Comparison of ENCODE assay signal across 10 mouse cellular contexts in genomic region chr11:70227661-70228245, GRCm38 (mm10). TPM values are rescaled to one million over a fixed set of nuclear protein-coding genes. Genes with fewer than 3 reads are reported as not detected.
DNase-seq lines count a peak whose midpoint lies in the region; ATAC-seq lines count a peak whose summit lies in the region.
"Had no signal": no experiment of that assay in that cellular context is flagged by ENCODE, and none has a peak within 500 bp of the region (broad histone marks: within the 10 kb centered on the region; RNA-seq: fewer than 3 reads in every experiment).

No protein-coding gene starts in this region.

- H3K4me2 ChIP-seq in midbrain, embryonic 13.5 days (replicated peaks) = peak overlapping the region; percentile 47
- H3K4me2 ChIP-seq in midbrain, embryonic 14.5 days (ENCODE audit: low read length) = no peak overlapping the region
- H3K4me2 ChIP-seq in intestine, embryonic 16.5 days (ENCODE audit: low read depth, low read length) = peak overlapping the region; percentile 70
- H3K4me2 ChIP-seq in stomach, embryonic 15.5 days = peak overlapping the region; percentile 58

- intact Hi-C loops in heart, postnatal 25 days (cut with DNase I) = no loop called here
- intact Hi-C loops in left cerebral cortex, postnatal 14 days (cut with DNase I) = no loop called here

- no peak overlapping the region for H3K9ac ChIP-seq in midbrain, embryonic 13.5 days (replicated peaks)
- H3K9ac ChIP-seq in midbrain, embryonic 14.5 days (replicated peaks; ENCODE audit: low read length) = no peak overlapping the region
- no peak overlapping the region for H3K9ac ChIP-seq in intestine, embryonic 16.5 days (ENCODE audit: low read depth, low read length)
- no peak overlapping the region for H3K9ac ChIP-seq in stomach, embryonic 15.5 days

- H3K9me3 ChIP-seq in midbrain, embryonic 13.5 days = no peaks in the 10 kb centered on the region
- no peaks in the 10 kb centered on the region for H3K9me3 ChIP-seq in midbrain, embryonic 14.5 days (ENCODE audit: control insufficient read depth, low read length)
- H3K9me3 ChIP-seq in intestine, embryonic 16.5 days (ENCODE audit: control insufficient read depth, low read length) = no peaks in the 10 kb centered on the region
- no peaks in the 10 kb centered on the region for H3K9me3 ChIP-seq in stomach, embryonic 15.5 days

- WGBS in midbrain, embryonic 13.5 days = 94% methylated on average over 4 of the region's 4 CpGs
- WGBS in midbrain, embryonic 14.5 days = 87% methylated on average over 4 of the region's 4 CpGs
- 76% methylated on average over 4 of the region's 4 CpGs for WGBS in intestine, embryonic 16.5 days
- 82% methylated on average over 4 of the region's 4 CpGs for WGBS in stomach, embryonic 15.5 days

- H3K27me3 ChIP-seq in midbrain, embryonic 13.5 days = peaks cover 74% of the 10 kb centered on the region
- H3K27me3 ChIP-seq in midbrain, embryonic 14.5 days (ENCODE audit: control insufficient read depth, insufficient read depth, low read length) = peaks cover 56% of the 10 kb centered on the region
- H3K27me3 ChIP-seq in intestine, embryonic 16.5 days (replicated peaks; ENCODE audit: control insufficient read depth, insufficient read depth, low read length) = peaks cover 19% of the 10 kb centered on the region; the same call in 1 of the 2 replicates
- H3K27me3 ChIP-seq in stomach, embryonic 15.5 days (replicated peaks) = peaks cover 25% of the 10 kb centered on the region

- no peak for ATAC-seq in midbrain, embryonic 13.5 days
- no peak for ATAC-seq in midbrain, embryonic 14.5 days (ENCODE audit: low FRiP score, low TSS enrichment)
- no peak for ATAC-seq in intestine, embryonic 16.5 days
- ATAC-seq in stomach, embryonic 15.5 days (ENCODE audit: insufficient read depth, low FRiP score, low read depth) = no peak

- peak; percentile 93 for DNase-seq in heart, adult 11 months
- DNase-seq in heart, postnatal 25 days (ENCODE audit: low spot score) = no peak
- no peak for DNase-seq in midbrain, embryonic 14.5 days
- DNase-seq in left cerebral cortex, postnatal 14 days (ENCODE audit: low spot score in 2 of 2) = no peak
- no peak for DNase-seq in thymus, postnatal 25 days
- DNase-seq: adrenal gland, adult 2 months; embryo, embryonic 11 days had no signal

- H3K36me3 ChIP-seq in midbrain, embryonic 13.5 days = no peaks in the 10 kb centered on the region
- no peaks in the 10 kb centered on the region for H3K36me3 ChIP-seq in midbrain, embryonic 14.5 days (ENCODE audit: control insufficient read depth, insufficient read depth, low read length)
- no peaks in the 10 kb centered on the region for H3K36me3 ChIP-seq in intestine, embryonic 16.5 days (ENCODE audit: control insufficient read depth, insufficient read depth, low read length)
- H3K36me3 ChIP-seq in stomach, embryonic 15.5 days = no peaks in the 10 kb centered on the region

- no peak overlapping the region for H3K27ac ChIP-seq in midbrain, embryonic 13.5 days
- no peak overlapping the region for H3K27ac ChIP-seq in midbrain, embryonic 14.5 days (replicated peaks; ENCODE audit: low read depth, low read length)
- no peak overlapping the region; the same call in 1 of the 2 replicates for H3K27ac ChIP-seq in intestine, embryonic 16.5 days (ENCODE audit: low read length)
- no peak overlapping the region for H3K27ac ChIP-seq in stomach, embryonic 15.5 days

- H3K4me3 ChIP-seq in midbrain, embryonic 13.5 days (replicated peaks) = no peak overlapping the region
- no peak overlapping the region for H3K4me3 ChIP-seq in midbrain, embryonic 14.5 days (replicated peaks; ENCODE audit: low read depth, low read length)
- H3K4me3 ChIP-seq in intestine, embryonic 16.5 days (ENCODE audit: low read length) = peak overlapping the region; percentile 49
- peak overlapping the region; percentile 37; the same call in 1 of the 2 replicates for H3K4me3 ChIP-seq in stomach, embryonic 15.5 days (replicated peaks)

- peaks cover 37% of the 10 kb centered on the region for H3K4me1 ChIP-seq in midbrain, embryonic 13.5 days (replicated peaks)
- H3K4me1 ChIP-seq in midbrain, embryonic 14.5 days (ENCODE audit: control insufficient read depth, insufficient read depth, low read length) = peaks cover 5% of the 10 kb centered on the region; the same call in 1 of the 2 replicates
- H3K4me1 ChIP-seq in intestine, embryonic 16.5 days (ENCODE audit: control insufficient read depth, insufficient read depth, low read length) = peaks cover 37% of the 10 kb centered on the region
- peaks cover 36% of the 10 kb centered on the region for H3K4me1 ChIP-seq in stomach, embryonic 15.5 days

RNA-seq across cellular contexts. Expression of gene Bcl6b, which starts 1.8 kb away (rescaled TPM):
- total RNA-seq in heart, postnatal 25 days (2021) = 10 to 100 TPM; 20.0 to 22.3 TPM
- polyA plus RNA-seq in midbrain, embryonic 13.5 days (2015; fragmentation: Nextera tagmentation; extraction: Ambion mirVana) = 3.9 and 4.3 TPM in 2 replicates
- polyA plus RNA-seq in midbrain, embryonic 14.5 days (2014; fragmentation: Nextera tagmentation; extraction: Ambion mirVana) = 2.5 and 4.4 TPM in 2 replicates
- polyA plus RNA-seq in intestine, embryonic 16.5 days (2015; fragmentation: Nextera tagmentation; extraction: Ambion mirVana) = 10.3 and 10.4 TPM in 2 replicates
- polyA plus RNA-seq in stomach, embryonic 15.5 days (2015; fragmentation: Nextera tagmentation; extraction: Ambion mirVana) = 10.9 and 13.6 TPM in 2 replicates
- total RNA-seq in left cerebral cortex, postnatal 14 days (2021) = 1 to 10 TPM; 5.1 to 5.3 TPM

RNA-seq across cellular contexts. Expression of gene Slc16a13, which starts 6.9 kb away (rescaled TPM):
- 1 to 10 TPM; 4.2 to 4.8 TPM for total RNA-seq in heart, postnatal 25 days (2021)
- polyA plus RNA-seq in midbrain, embryonic 13.5 days (2015; fragmentation: Nextera tagmentation; extraction: Ambion mirVana) = 17.7 and 18.7 TPM in 2 replicates
- polyA plus RNA-seq in midbrain, embryonic 14.5 days (2014; fragmentation: Nextera tagmentation; extraction: Ambion mirVana) = 10.0 and 10.7 TPM in 2 replicates
- 15.9 and 18.0 TPM in 2 replicates for polyA plus RNA-seq in intestine, embryonic 16.5 days (2015; fragmentation: Nextera tagmentation; extraction: Ambion mirVana)
- polyA plus RNA-seq in stomach, embryonic 15.5 days (2015; fragmentation: Nextera tagmentation; extraction: Ambion mirVana) = 6.9 and 9.8 TPM in 2 replicates
- 10 to 100 TPM in 1 of 2 experiments, 1 to 10 TPM in 1; 8.3 to 10.4 TPM for total RNA-seq in left cerebral cortex, postnatal 14 days (2021)

RNA-seq across cellular contexts. Expression of gene 0610010K14Rik, which starts 10.0 kb away (rescaled TPM):
- total RNA-seq in heart, postnatal 25 days (2021) = 10 to 100 TPM; 31.4 to 36.7 TPM
- 193 and 201 TPM in 2 replicates for polyA plus RNA-seq in midbrain, embryonic 13.5 days (2015; fragmentation: Nextera tagmentation; extraction: Ambion mirVana)
- 171 and 205 TPM in 2 replicates for polyA plus RNA-seq in midbrain, embryonic 14.5 days (2014; fragmentation: Nextera tagmentation; extraction: Ambion mirVana)
- 118 and 129 TPM in 2 replicates for polyA plus RNA-seq in intestine, embryonic 16.5 days (2015; fragmentation: Nextera tagmentation; extraction: Ambion mirVana)
- 141 and 144 TPM in 2 replicates for polyA plus RNA-seq in stomach, embryonic 15.5 days (2015; fragmentation: Nextera tagmentation; extraction: Ambion mirVana)
- total RNA-seq in left cerebral cortex, postnatal 14 days (2021) = 10 to 100 TPM; 41.3 to 54.2 TPM

RNA-seq across cellular contexts. Expression of gene Gm21988, which starts 11.9 kb away (rescaled TPM):
- total RNA-seq in heart, postnatal 25 days (2021) = 1 to 10 TPM; 2.1 to 2.3 TPM
- 15.0 and 15.8 TPM in 2 replicates for polyA plus RNA-seq in midbrain, embryonic 13.5 days (2015; fragmentation: Nextera tagmentation; extraction: Ambion mirVana)
- 13.4 and 16.3 TPM in 2 replicates for polyA plus RNA-seq in midbrain, embryonic 14.5 days (2014; fragmentation: Nextera tagmentation; extraction: Ambion mirVana)
- 9.9 and 10.7 TPM in 2 replicates for polyA plus RNA-seq in intestine, embryonic 16.5 days (2015; fragmentation: Nextera tagmentation; extraction: Ambion mirVana)
- 8.7 and 11.0 TPM in 2 replicates for polyA plus RNA-seq in stomach, embryonic 15.5 days (2015; fragmentation: Nextera tagmentation; extraction: Ambion mirVana)
- 1 to 10 TPM; 5.9 to 7.3 TPM for total RNA-seq in left cerebral cortex, postnatal 14 days (2021)

RNA-seq across cellular contexts. Expression of gene Rnasek, which starts 11.9 kb away (rescaled TPM):
- 100 to 1,000 TPM in 1 of 2 experiments, 10 to 100 TPM in 1; 87.9 to 103 TPM for total RNA-seq in heart, postnatal 25 days (2021)
- polyA plus RNA-seq in midbrain, embryonic 13.5 days (2015; fragmentation: Nextera tagmentation; extraction: Ambion mirVana) = 289 and 304 TPM in 2 replicates
- polyA plus RNA-seq in midbrain, embryonic 14.5 days (2014; fragmentation: Nextera tagmentation; extraction: Ambion mirVana) = 321 and 350 TPM in 2 replicates
- polyA plus RNA-seq in intestine, embryonic 16.5 days (2015; fragmentation: Nextera tagmentation; extraction: Ambion mirVana) = 269 and 308 TPM in 2 replicates
- 196 and 222 TPM in 2 replicates for polyA plus RNA-seq in stomach, embryonic 15.5 days (2015; fragmentation: Nextera tagmentation; extraction: Ambion mirVana)
- 100 to 1,000 TPM; 291 TPM for total RNA-seq in left cerebral cortex, postnatal 14 days (2021)

Comparison
In these comparisons a context has a peak if more than half of its experiments do, and no peak if none do; other contexts are left out.
1. H3K4me3 ChIP-seq: peak in intestine, embryonic 16.5 days (single experiment) and stomach, embryonic 15.5 days (single experiment); none in midbrain, embryonic 13.5 days (single experiment) and midbrain, embryonic 14.5 days (single experiment).